In genomic region chrX:10005946-10006345, GRCm38 (mm10) we compare ENCODE assay signal across 30 mouse cellular contexts.
DNase-seq lines count a peak whose midpoint lies in the region; ATAC-seq and TF ChIP-seq lines count a peak whose summit lies in the region.
"Had no signal": no experiment of that assay in that cellular context is flagged by ENCODE, and none has a peak within 500 bp of the region (broad histone marks: within the 10 kb centered on the region; RNA-seq: fewer than 3 reads in every experiment).

No protein-coding gene starts in this region.

- WGBS in kidney, postnatal 0 days, result 46% methylated on average over 1 of the region's 1 CpGs
- 59% methylated on average over 1 of the region's 1 CpGs for WGBS in kidney, embryonic 15.5 days
- WGBS in forebrain, embryonic 12.5 days, result 59% methylated on average over 1 of the region's 1 CpGs

- H3K4me1 ChIP-seq in kidney, postnatal 0 days (replicated peaks; ENCODE audit: insufficient read depth, low read length), result no peaks in the 10 kb centered on the region
- no peaks in the 10 kb centered on the region for H3K4me1 ChIP-seq in kidney, embryonic 15.5 days
- H3K4me1 ChIP-seq in forebrain, embryonic 12.5 days, result no peaks in the 10 kb centered on the region
- H3K4me1 ChIP-seq: embryonic facial prominence, embryonic 10.5 days; embryonic facial prominence, embryonic 13.5 days; forebrain, embryonic 10.5 days; hindbrain, embryonic 10.5 days; hindbrain, embryonic 13.5 days had no signal

- no peak overlapping the region for H3K27ac ChIP-seq in kidney, postnatal 0 days
- H3K27ac ChIP-seq in kidney, embryonic 15.5 days, result no peak overlapping the region
- no peak overlapping the region for H3K27ac ChIP-seq in forebrain, embryonic 12.5 days
- H3K27ac ChIP-seq: embryonic facial prominence, embryonic 10.5 days; embryonic facial prominence, embryonic 13.5 days; forebrain, embryonic 10.5 days; gastrocnemius, adult 2 months; hindbrain, embryonic 10.5 days; hindbrain, embryonic 13.5 days had no signal

- H3K27me3 ChIP-seq in kidney, postnatal 0 days (ENCODE audit: insufficient read depth, low read length), result no peaks in the 10 kb centered on the region
- H3K27me3 ChIP-seq in kidney, embryonic 15.5 days, result no peaks in the 10 kb centered on the region
- no peaks in the 10 kb centered on the region for H3K27me3 ChIP-seq in forebrain, embryonic 12.5 days
- H3K27me3 ChIP-seq: embryonic facial prominence, embryonic 13.5 days; hindbrain, embryonic 13.5 days had no signal

- ATAC-seq in kidney, postnatal 0 days (replicated peaks; ENCODE audit: low FRiP score, low read depth), result no peak
- no peak for ATAC-seq in kidney, embryonic 15.5 days (replicated peaks; ENCODE audit: low FRiP score)
- ATAC-seq in forebrain, embryonic 12.5 days (ENCODE audit: low FRiP score), result no peak
- ATAC-seq: activated CD4-positive, CD25-positive, alpha-beta regulatory T cell, adult 4 months; CD4-positive, CD25-positive, alpha-beta regulatory T cell, adult 4 months; forebrain, embryonic 14.5 days; forebrain, postnatal 0 days; hindbrain, embryonic 16.5 days; intestine, embryonic 16.5 days had no signal

- peak; percentile 63 for DNase-seq in kidney, postnatal 0 days (ENCODE audit: low spot score)
- DNase-seq in 3T3-L1 (ENCODE audit: low read depth, low spot score), result peak; percentile 98
- DNase-seq in Muller cell, postnatal 12 days (ENCODE audit: inconsistent ontology term), result peak; percentile 62
- DNase-seq in retina, postnatal 1 day, result no peak
- DNase-seq: adrenal gland, postnatal 10 days; adrenal gland, postnatal 36 days; B cell, adult 2 months; cerebellum, adult 18-20 months; cerebellum, adult 9-10 months; cerebellum, postnatal 25 days; embryo, embryonic 11 days; forebrain, postnatal 0 days; gastrocnemius, adult 2 months; gastrocnemius, postnatal 14 days; heart, adult 11 months; heart, postnatal 36 days had no signal

- H3K4me3 ChIP-seq in kidney, postnatal 0 days (replicated peaks; ENCODE audit: low read depth, low read length), result no peak overlapping the region
- no peak overlapping the region for H3K4me3 ChIP-seq in kidney, embryonic 15.5 days (replicated peaks)
- no peak overlapping the region for H3K4me3 ChIP-seq in forebrain, embryonic 12.5 days (replicated peaks)
- H3K4me3 ChIP-seq: embryonic facial prominence, embryonic 10.5 days; embryonic facial prominence, embryonic 13.5 days; erythroblast, embryonic 14.5 days; forebrain, embryonic 10.5 days; gastrocnemius, adult 2 months; hindbrain, embryonic 10.5 days; hindbrain, embryonic 13.5 days had no signal

- H3K36me3 ChIP-seq in kidney, postnatal 0 days (ENCODE audit: insufficient read depth, low read length), result no peaks in the 10 kb centered on the region
- H3K36me3 ChIP-seq in kidney, embryonic 15.5 days, result no peaks in the 10 kb centered on the region
- no peaks in the 10 kb centered on the region for H3K36me3 ChIP-seq in forebrain, embryonic 12.5 days (replicated peaks)
- H3K36me3 ChIP-seq: embryonic facial prominence, embryonic 10.5 days; embryonic facial prominence, embryonic 13.5 days; forebrain, embryonic 10.5 days; hindbrain, embryonic 10.5 days; hindbrain, embryonic 13.5 days had no signal

- no peak overlapping the region for H3K9ac ChIP-seq in kidney, postnatal 0 days (ENCODE audit: low read depth, low read length)
- no peak overlapping the region for H3K9ac ChIP-seq in kidney, embryonic 15.5 days
- no peak overlapping the region for H3K9ac ChIP-seq in forebrain, embryonic 12.5 days
- H3K9ac ChIP-seq: embryonic facial prominence, embryonic 13.5 days; forebrain, postnatal 0 days; hindbrain, embryonic 13.5 days had no signal

- H3K4me2 ChIP-seq in kidney, postnatal 0 days (ENCODE audit: low read length), result no peak overlapping the region
- no peak overlapping the region for H3K4me2 ChIP-seq in kidney, embryonic 15.5 days
- H3K4me2 ChIP-seq in forebrain, embryonic 12.5 days, result no peak overlapping the region
- H3K4me2 ChIP-seq: embryonic facial prominence, embryonic 13.5 days; heart, embryonic 11.5 days; hindbrain, embryonic 13.5 days had no signal

- no peak for TF ChIP-seq CTCF in kidney, postnatal 0 days (IDR thresholded peaks at IDR 0.05; ENCODE audit: low read depth)

- no peaks in the 10 kb centered on the region for H3K9me3 ChIP-seq in kidney, postnatal 0 days (replicated peaks; ENCODE audit: low read length)
- H3K9me3 ChIP-seq in kidney, embryonic 15.5 days (replicated peaks), result no peaks in the 10 kb centered on the region
- no peaks in the 10 kb centered on the region for H3K9me3 ChIP-seq in forebrain, embryonic 12.5 days
- H3K9me3 ChIP-seq: embryonic facial prominence, embryonic 10.5 days; embryonic facial prominence, embryonic 13.5 days; forebrain, embryonic 10.5 days; hindbrain, embryonic 10.5 days; hindbrain, embryonic 13.5 days had no signal
